Mouse (Mus musculus) testis, adult 10 weeks (tissue): Measurements from ENCODE around the gene Ran. TPM values are rescaled to one million over a fixed set of nuclear protein-coding genes. Genes with fewer than 3 reads are reported as not detected.

Source experiments
- polyA plus RNA-seq: library from polyadenylated mRNA; stranded (reverse); fragments of 350-450 nt; fragmentation: Illumina TruSeq; extraction: RNeasy Lipid Tissue Mini Kit (QIAGEN cat#74804); gene quantifications from one replicate; pipeline ENCODE4 v1.2.3, GENCODE M21; 2014; ENCODE audit warnings: low read depth, low replicate concordance

Gene Ran
- polyA plus RNA-seq, result 329 TPM

DNA sequence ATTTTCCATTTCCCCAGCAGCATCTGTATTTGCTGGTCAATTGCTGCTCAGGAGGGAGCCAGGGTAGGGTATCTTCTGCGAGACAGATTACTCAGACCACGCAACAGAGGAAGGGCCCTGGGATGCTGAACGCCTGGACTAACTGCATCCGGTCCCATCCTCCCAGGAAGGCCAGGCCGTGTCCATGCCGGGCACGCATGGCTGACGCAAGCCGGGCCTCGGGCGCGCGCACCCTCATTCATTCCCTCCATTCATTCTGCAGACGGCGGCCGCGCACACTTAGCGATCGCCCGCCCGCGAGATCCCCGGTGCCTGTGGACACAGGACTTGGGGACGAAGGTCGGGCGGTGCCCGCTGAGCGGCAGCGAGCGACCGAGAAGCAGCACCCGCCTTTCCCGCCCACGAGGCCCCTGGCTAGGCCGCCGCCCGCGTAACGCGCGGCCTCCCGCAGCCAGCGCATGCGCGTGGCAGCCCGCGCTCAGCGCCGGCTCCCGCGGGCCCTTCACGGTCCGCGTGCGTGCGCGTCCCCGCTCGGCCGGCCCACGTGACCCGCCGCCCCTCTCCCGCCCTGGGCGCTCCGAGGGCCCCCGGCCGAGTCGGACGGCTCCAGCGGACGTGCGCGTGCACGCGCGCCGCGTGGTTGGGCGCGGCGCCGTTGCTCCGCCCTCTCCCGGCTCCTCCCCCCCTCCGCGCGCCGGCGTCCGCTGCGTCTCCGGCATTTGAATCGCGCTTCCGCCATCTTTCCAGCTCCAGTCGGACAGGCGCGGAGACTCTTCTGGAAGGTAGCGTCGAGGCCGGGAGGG lies at the start of gene Ran:
Gene Ran, plus strand, starts transcription at position 573 of the 803 bp plus-strand sequence.

DNA sequence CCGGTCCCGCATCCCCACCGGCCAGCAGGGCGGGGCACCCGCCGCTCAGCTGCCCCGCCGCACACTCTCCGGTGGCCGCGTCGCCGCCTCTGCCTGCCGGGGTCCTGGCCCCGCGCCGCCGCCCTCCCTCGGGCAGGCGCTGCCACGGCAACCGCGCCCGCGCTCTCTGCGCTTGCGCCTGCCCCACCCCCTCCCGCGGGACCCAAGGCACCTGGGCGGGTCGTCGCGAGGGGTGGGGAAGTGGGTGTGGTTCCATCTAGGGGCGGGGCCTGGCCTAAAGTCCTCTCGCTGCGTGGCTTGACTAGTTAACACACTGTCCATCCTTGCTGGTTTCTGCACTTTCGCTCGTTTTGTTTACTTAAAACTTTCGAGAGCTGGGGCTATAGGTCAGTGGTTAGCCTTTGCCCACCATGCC lies 11.4 kb upstream of the Ran start, which contains the start of gene Stx2:
Gene Stx2, minus strand, starts transcription at position 163 of the 415 bp plus-strand sequence.

Other genes with a start within 250 kb of the Ran start
- 0.43 TPM for gene Rimbp2, start 66.6 kb upstream of the Ran start, polyA plus RNA-seq
- gene Stx2, start 11.5 kb upstream of the Ran start, polyA plus RNA-seq, result 73.8 TPM
- 0.31 TPM for gene Adgrd1, start 76.7 kb downstream of the Ran start, polyA plus RNA-seq